Mouse (Mus musculus) MEL (cell line): ENCODE measurements around the gene Borcs7. TPM values are rescaled to one million over a fixed set of nuclear protein-coding genes. Genes with fewer than 3 reads are reported as not detected.

Source experiments
- DNase-seq: peaks from one replicate; pipeline ENCODE4 v3.0.0; 2011; ENCODE audit warnings: low read depth, low spot score
- H3K27ac ChIP-seq: 2 replicates; pipeline ENCODE4 v1.5.1; 2012; ENCODE audit warnings: low read depth, mild to moderate bottlenecking, control low read depth, low read length, moderate library complexity; ENCODE audit not compliant: control insufficient read depth
- H3K27me3 ChIP-seq, 2 experiments: fragments of 150-350 bp in 1 of 2; sonication (generic) in 1 of 2; 2 replicates each; pipeline ENCODE4 v1.6.1; 2012; ENCODE audit warnings: low read length in 2 of 2, mild to moderate bottlenecking in 2 of 2, improper control_type of control experiment in 1 of 2, moderate library complexity in 1 of 2; ENCODE audit not compliant: insufficient read depth in 2 of 2, control insufficient read depth in 1 of 2
- H3K36me3 ChIP-seq, 2 experiments: 2 replicates each; pipeline ENCODE4 v1.6.1; 2012 to 2014; ENCODE audit warnings: low read length in 2 of 2, improper control_type of control experiment in 1 of 2, inconsistent platforms in 1 of 2, mild to moderate bottlenecking in 1 of 2; ENCODE audit not compliant: insufficient read depth in 2 of 2, control insufficient read depth in 1 of 2
- H3K4me1 ChIP-seq, 2 experiments: fragments of 150-350 bp in 1 of 2; sonication (generic) in 1 of 2; 2 replicates each; pipeline ENCODE4 v1.6.1; 2012; ENCODE audit warnings: low read length in 2 of 2, improper control_type of control experiment in 1 of 2, mild to moderate bottlenecking in 1 of 2; ENCODE audit not compliant: insufficient read depth in 2 of 2, control insufficient read depth in 1 of 2
- H3K4me3 ChIP-seq, 2 experiments: fragments of 150-350 bp in 1 of 2; sonication (generic) in 1 of 2; 2 replicates each; pipeline ENCODE4 v1.5.1; 2012; ENCODE audit warnings: low read depth in 2 of 2, low read length in 2 of 2, mild to moderate bottlenecking in 2 of 2, moderate library complexity in 2 of 2, control low read depth in 1 of 2, improper control_type of control experiment in 1 of 2; ENCODE audit not compliant: control insufficient read depth in 1 of 2, insufficient read depth in 1 of 2
- H3K79me2 ChIP-seq: 2 replicates; pipeline ENCODE4 v1.6.1; 2012; ENCODE audit warnings: mild to moderate bottlenecking, low read length, moderate library complexity; ENCODE audit not compliant: control insufficient read depth, poor library complexity, insufficient read depth
- H3K9ac ChIP-seq: 2 replicates; pipeline ENCODE4 v1.6.1; 2012; ENCODE audit warnings: low read depth, mild to moderate bottlenecking, control low read depth, low read length, moderate library complexity; ENCODE audit not compliant: control insufficient read depth, poor library complexity, severe bottlenecking
- H3K9me3 ChIP-seq: fragments of 150-350 bp; sonication (generic); replicated peaks from 2 replicates; pipeline ENCODE4 v1.6.1; 2012; ENCODE audit warnings: mild to moderate bottlenecking, low read length, improper control_type of control experiment, moderate library complexity; ENCODE audit not compliant: insufficient read depth
- CHD2 ChIP-seq: IDR thresholded peaks from 2 replicates; pipeline ENCODE4 v1.6.1; 2011; ENCODE audit warnings: low read length, improper control_type of control experiment
- CTCF ChIP-seq, 3 experiments: IDR thresholded peaks in 2 of 3; conservative IDR thresholded peaks in 1 of 3; 2 replicates each; pipeline ENCODE4 v1.5.1; 2011 to 2012; ENCODE audit warnings: low read length in 3 of 3, low read depth in 2 of 3, mild to moderate bottlenecking in 2 of 3, improper control_type of control experiment in 1 of 3, inconsistent platforms in 1 of 3, mixed read lengths in 1 of 3, moderate library complexity in 1 of 3; ENCODE audit not compliant: control insufficient read depth in 1 of 3, insufficient read depth in 1 of 3, poor library complexity in 1 of 3, severe bottlenecking in 1 of 3
- E2F4 ChIP-seq: IDR thresholded peaks from 2 replicates; pipeline ENCODE4 v1.6.1; 2011; ENCODE audit warnings: low read depth, low read length, improper control_type of control experiment, borderline replicate concordance
- EP300 ChIP-seq, 2 experiments: IDR thresholded peaks; 2 replicates each; pipeline ENCODE4 v1.6.1; 2011; ENCODE audit warnings: improper control_type of control experiment in 2 of 2, low read length in 2 of 2, low read depth in 1 of 2, mild to moderate bottlenecking in 1 of 2
- ETS1 ChIP-seq: IDR thresholded peaks from 2 replicates; pipeline ENCODE4 v1.6.1; 2012; ENCODE audit warnings: low read depth, mild to moderate bottlenecking, inconsistent platforms, low read length, improper control_type of control experiment, moderate library complexity
- HCFC1 ChIP-seq: IDR thresholded peaks from 2 replicates; pipeline ENCODE4 v1.6.1; 2012; ENCODE audit warnings: low read depth, mild to moderate bottlenecking, inconsistent platforms, low read length, improper control_type of control experiment, moderate library complexity
- MAFK ChIP-seq: IDR thresholded peaks from 2 replicates; pipeline ENCODE4 v1.6.1; 2011; ENCODE audit warnings: low read depth, mild to moderate bottlenecking, low read length, improper control_type of control experiment, borderline replicate concordance
- MAX ChIP-seq: IDR thresholded peaks from 2 replicates; pipeline ENCODE4 v1.6.1; 2011; ENCODE audit warnings: low read length, improper control_type of control experiment
- MAZ ChIP-seq: IDR thresholded peaks from 2 replicates; pipeline ENCODE4 v1.6.1; 2012; ENCODE audit warnings: low read depth, mild to moderate bottlenecking, inconsistent platforms, low read length, improper control_type of control experiment
- MEF2A ChIP-seq: IDR thresholded peaks from 2 replicates; pipeline ENCODE4 v1.6.1; 2014; ENCODE audit warnings: low read depth, mild to moderate bottlenecking, inconsistent platforms, low read length, improper control_type of control experiment; ENCODE audit not compliant: poor library complexity, insufficient replicate concordance, severe bottlenecking; ENCODE audit errors: extremely low read depth
- MYB ChIP-seq: IDR thresholded peaks from 2 replicates; pipeline ENCODE4 v1.6.1; 2011; ENCODE audit warnings: mild to moderate bottlenecking, low read depth, low read length, improper control_type of control experiment
- MYC ChIP-seq: IDR thresholded peaks from 2 replicates; pipeline ENCODE4 v1.6.1; 2011; ENCODE audit warnings: low read depth, mild to moderate bottlenecking, low read length, improper control_type of control experiment, moderate library complexity
- POLR2A ChIP-seq, 2 experiments: IDR thresholded peaks; 2 replicates each; pipeline ENCODE4 v1.6.1; 2011 to 2012; ENCODE audit warnings: low read length in 2 of 2, mild to moderate bottlenecking in 2 of 2, control low read depth in 1 of 2, improper control_type of control experiment in 1 of 2, low read depth in 1 of 2, moderate library complexity in 1 of 2; ENCODE audit not compliant: control insufficient read depth in 1 of 2, insufficient read depth in 1 of 2, poor library complexity in 1 of 2
- POLR2AphosphoS2 ChIP-seq: IDR thresholded peaks from 2 replicates; pipeline ENCODE4 v1.6.1; 2011; ENCODE audit warnings: low read length, improper control_type of control experiment
- POLR2AphosphoS5 ChIP-seq: IDR thresholded peaks from 2 replicates; pipeline ENCODE4 v1.6.1; 2012; ENCODE audit warnings: low read depth, borderline replicate concordance, mild to moderate bottlenecking, inconsistent platforms, low read length, moderate library complexity, mixed read lengths
- SIN3A ChIP-seq: IDR thresholded peaks from 2 replicates; pipeline ENCODE4 v1.6.1; 2012; ENCODE audit warnings: low read length, improper control_type of control experiment, inconsistent platforms
- TAL1 ChIP-seq: IDR thresholded peaks from 2 replicates; pipeline ENCODE4 v1.6.1; 2012; ENCODE audit warnings: mild to moderate bottlenecking, inconsistent platforms, low read length, moderate library complexity, mixed read lengths
- TBP ChIP-seq: IDR thresholded peaks from 2 replicates; pipeline ENCODE4 v1.8.0; 2011; ENCODE audit warnings: low read depth, low read length, improper control_type of control experiment
- TCF12 ChIP-seq: IDR thresholded peaks from 2 replicates; pipeline ENCODE4 v1.6.1; 2014; ENCODE audit warnings: low read depth, mild to moderate bottlenecking, inconsistent platforms, low read length, improper control_type of control experiment, moderate library complexity
- UBTF ChIP-seq: IDR thresholded peaks from 2 replicates; pipeline ENCODE4 v1.6.1; 2012; ENCODE audit warnings: low read depth, mild to moderate bottlenecking, inconsistent platforms, low read length, improper control_type of control experiment, moderate library complexity, borderline replicate concordance; ENCODE audit not compliant: insufficient read depth
- USF1 ChIP-seq: IDR thresholded peaks from 2 replicates; pipeline ENCODE4 v1.6.1; 2014; ENCODE audit warnings: low read depth, mild to moderate bottlenecking, inconsistent platforms, low read length, improper control_type of control experiment, moderate library complexity
- ZMIZ1 ChIP-seq: IDR thresholded peaks from 2 replicates; pipeline ENCODE4 v1.6.1; 2012; ENCODE audit warnings: low read depth, mild to moderate bottlenecking, inconsistent platforms, low read length, improper control_type of control experiment, moderate library complexity
- ZNF384 ChIP-seq: IDR thresholded peaks from 2 replicates; pipeline ENCODE4 v1.6.1; 2012; ENCODE audit warnings: low read depth, mild to moderate bottlenecking, inconsistent platforms, low read length, improper control_type of control experiment
- polyA plus RNA-seq, 2 experiments: library from polyadenylated mRNA; stranded (reverse) in 1 of 2; unstranded in 1 of 2; fragments of >175 nt in 1 of 2; fragments of >200 nt in 1 of 2; gene quantifications; 2 replicates each; pipeline versions ENCODE4 v1.2.1 to v1.2.4; 2012; ENCODE audit warnings: low replicate concordance in 2 of 2, low read depth in 1 of 2; ENCODE audit not compliant: insufficient read length in 2 of 2, insufficient read depth in 1 of 2, missing spikeins in 1 of 2
- total RNA-seq: library from RNA; depleted of rRNA; stranded (reverse); fragments of 300-350 nt; gene quantifications from 2 replicates; pipeline ENCODE4 v1.2.3, GENCODE M21; 2012

Borcs7 gene
- total and polyA plus RNA-seq, 3 experiments: 4.1 to 11.1 TPM; not detected in 1

GRCm38 (mm10) chr19:46696943-46697342 lies 7.2 kb downstream of the Borcs7 start:
- TF ChIP-seq CHD2: no peak
- no peak for TF ChIP-seq MYC
- no peak for TF ChIP-seq POLR2AphosphoS2
- TF ChIP-seq POLR2AphosphoS5: no peak
- no peak for TF ChIP-seq MAFK
- no peaks in the 10 kb centered on the region for H3K27me3 ChIP-seq
- no peak overlapping the region for H3K9ac ChIP-seq
- peaks cover 5 to 36% of the 10 kb centered on the region in 2 experiments for H3K4me1 ChIP-seq
- H3K36me3 ChIP-seq: peaks cover 0 to 17% of the 10 kb centered on the region in 2 experiments; a peak in 2 of 4 replicates
- no peak overlapping the region for H3K4me3 ChIP-seq
- no peaks in the 10 kb centered on the region; the same call in 1 of the 2 replicates for H3K79me2 ChIP-seq
- H3K9me3 ChIP-seq: no peaks in the 10 kb centered on the region
- DNase-seq: no peak
- no peak overlapping the region for H3K27ac ChIP-seq

GRCm38 (mm10) chr19:46697840-46698517 lies 8.3 kb downstream of the Borcs7 start:
- TF ChIP-seq UBTF: no peak
- TF ChIP-seq TBP: peak; percentile 22; the same call in 1 of the 2 replicates
- TF ChIP-seq CTCF (IDR thresholded peaks at IDR 0.05 in 2 of 3, conservative IDR thresholded peaks at IDR 0.05 in 1 of 3; ENCODE audit: control insufficient read depth in 1 of 3, insufficient read depth in 1 of 3, low read depth in 2 of 3, low read length in 3 of 3, poor library complexity in 1 of 3, severe bottlenecking in 1 of 3): no peak
- TF ChIP-seq SIN3A: peak; percentile 50; the same call in 1 of the 2 replicates
- TF ChIP-seq HCFC1: peak; percentile 34; the same call in 1 of the 2 replicates
- TF ChIP-seq TAL1: 0 out of 2 replicates have a peak, but pooled peaks have one; percentile 9
- peak in 1 of 2 experiments; percentile 68; a peak in 2 of 4 replicates for TF ChIP-seq EP300 (IDR thresholded peaks at IDR 0.05; ENCODE audit: low read depth in 1 of 2, low read length in 2 of 2)
- no peak; the same call in 1 of the 2 replicates for TF ChIP-seq TCF12
- TF ChIP-seq MAX: peak; percentile 43; the same call in 1 of the 2 replicates
- 0 out of 4 replicates have a peak, but pooled peaks of 1 of the 2 experiments have one; percentile 26 for TF ChIP-seq POLR2A (IDR thresholded peaks at IDR 0.05; ENCODE audit: control insufficient read depth in 1 of 2, insufficient read depth in 1 of 2, low read depth in 1 of 2, low read length in 2 of 2, poor library complexity in 1 of 2)
- no peak for TF ChIP-seq ZMIZ1
- TF ChIP-seq E2F4: no peak
- TF ChIP-seq USF1: no peak
- TF ChIP-seq MYC: 0 out of 2 replicates have a peak, but pooled peaks have one; percentile 15
- no peak for TF ChIP-seq POLR2AphosphoS2
- no peak for TF ChIP-seq MEF2A
- peak; percentile 47 for TF ChIP-seq ZNF384
- no peak for TF ChIP-seq MYB
- peak; percentile 87 for TF ChIP-seq ETS1
- TF ChIP-seq MAZ: no peak
- H3K36me3 ChIP-seq: peaks cover 0 to 17% of the 10 kb centered on the region in 2 experiments; a peak in 2 of 4 replicates
- H3K4me1 ChIP-seq: peaks cover 5 to 32% of the 10 kb centered on the region in 2 experiments
- no peaks in the 10 kb centered on the region for H3K9me3 ChIP-seq
- peak; percentile 81 for DNase-seq
- H3K79me2 ChIP-seq: no peaks in the 10 kb centered on the region; the same call in 1 of the 2 replicates
- H3K27ac ChIP-seq: peak overlapping the region; percentile 50
- H3K9ac ChIP-seq: peak overlapping the region; percentile 54
- no peaks in the 10 kb centered on the region for H3K27me3 ChIP-seq
- peak overlapping the region; percentile 32 to 39 for H3K4me3 ChIP-seq
